Mouse (Mus musculus) spleen, postnatal 14 days (tissue): Measurements from ENCODE around the gene Fermt2.

Experiments used
- DNase-seq, 2 experiments: peaks; one replicate each; pipeline ENCODE4 v3.0.0; 2021 to 2022; ENCODE audit warnings: low spot score in 2 of 2

The Fermt2 gene

GRCm38 (mm10) chr14:45529411-45530363 lies at the start of gene Fermt2:
Gene Fermt2, minus strand, starts transcription at chr14:45530118.
- DNase-seq = no peak

DNA sequence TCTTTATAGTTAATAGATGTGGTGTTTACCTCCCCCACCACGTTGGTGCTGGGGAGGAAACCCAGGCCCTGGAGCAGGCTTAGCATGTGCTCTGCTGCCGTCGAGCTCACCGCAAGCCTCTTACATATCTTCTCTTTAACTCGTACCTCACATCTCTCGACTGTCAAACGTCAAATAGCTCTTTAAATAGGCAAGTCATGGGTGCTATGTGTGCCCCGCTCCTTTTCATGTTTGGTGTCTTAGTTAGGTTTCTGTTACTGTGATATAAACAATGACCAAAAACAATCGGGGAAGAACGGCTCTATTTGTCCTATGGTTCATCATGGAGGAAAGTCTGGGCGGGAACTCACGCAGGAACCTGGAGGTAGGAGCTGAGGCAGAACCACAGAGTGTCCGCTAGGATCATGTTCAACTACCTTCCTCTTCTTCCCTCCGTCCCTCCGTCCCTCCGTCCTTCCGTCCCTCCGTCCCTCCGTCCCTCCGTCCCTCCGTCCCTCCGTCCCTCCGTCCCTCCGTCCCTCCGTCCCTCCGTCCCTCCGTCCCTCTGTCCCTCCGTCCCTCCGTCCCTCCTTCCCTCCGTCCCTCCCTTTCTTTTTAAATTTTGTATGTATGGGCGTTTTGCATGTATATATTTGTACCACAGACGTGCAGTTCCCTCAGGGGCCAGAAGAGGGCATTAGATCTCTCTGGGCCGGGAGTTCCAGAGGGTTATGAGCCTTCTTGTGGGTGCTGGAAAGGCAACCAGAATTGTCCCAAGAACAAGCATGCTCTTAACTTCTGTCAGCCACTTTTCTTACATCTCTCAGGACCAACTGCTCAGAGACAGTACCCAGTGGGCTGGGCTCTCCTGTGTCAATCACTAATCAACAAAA lies 36.4 kb upstream of the Fermt2 start:
- peak; percentile 36 to 56 for DNase-seq

GRCm38 (mm10) chr14:45565216-45566065 lies 35.5 kb upstream of the Fermt2 start:
- no peak for DNase-seq

- no peak for DNase-seq
These were observed 33.7 kb upstream of the Fermt2 start for GRCm38 (mm10) chr14:45563577-45563976.

DNA sequence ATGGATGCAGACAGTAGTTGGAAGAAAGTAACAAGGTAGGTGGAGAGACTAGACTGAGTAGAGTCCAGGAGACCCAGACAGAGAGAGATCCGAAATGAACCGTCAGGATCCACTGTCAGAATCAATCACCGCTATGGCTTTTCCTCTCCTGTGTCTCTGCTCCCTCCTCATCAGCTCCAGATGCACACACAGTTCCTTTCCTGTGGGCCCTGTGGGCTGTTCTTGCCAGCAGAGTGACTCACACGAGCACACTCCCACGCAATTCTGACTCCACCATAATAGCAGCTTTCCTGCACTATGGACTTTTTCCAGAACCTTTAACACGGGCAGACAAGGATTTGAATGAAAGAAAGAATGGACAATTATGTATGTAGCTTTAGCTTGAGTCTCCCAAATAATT lies 31.8 kb upstream of the Fermt2 start:
- DNase-seq = no peak

DNA sequence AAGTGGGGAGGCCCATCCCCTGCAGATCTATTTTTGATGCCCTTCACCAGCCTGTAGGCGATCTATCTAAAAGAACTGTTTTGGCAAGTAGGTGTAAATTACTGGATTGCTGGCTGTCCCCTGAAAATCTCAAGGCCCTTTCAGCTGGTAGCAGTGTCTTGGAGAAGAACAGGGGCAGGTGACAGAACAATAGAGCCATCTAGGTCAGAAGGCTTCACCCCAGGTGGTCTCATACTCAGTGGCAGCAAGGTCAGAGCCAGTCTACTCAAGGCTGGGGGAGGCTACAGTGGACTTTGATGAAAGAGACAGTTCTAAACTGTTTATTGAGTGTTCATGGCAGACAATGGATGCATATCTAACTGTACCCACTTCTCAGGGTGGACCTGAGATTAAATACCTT lies 29.1 kb upstream of the Fermt2 start:
- no peak for DNase-seq

GRCm38 (mm10) chr14:45554336-45554735 lies 24.4 kb upstream of the Fermt2 start:
- no peak for DNase-seq

GRCm38 (mm10) chr14:45553854-45554253 lies 23.9 kb upstream of the Fermt2 start:
- DNase-seq = no peak

DNA sequence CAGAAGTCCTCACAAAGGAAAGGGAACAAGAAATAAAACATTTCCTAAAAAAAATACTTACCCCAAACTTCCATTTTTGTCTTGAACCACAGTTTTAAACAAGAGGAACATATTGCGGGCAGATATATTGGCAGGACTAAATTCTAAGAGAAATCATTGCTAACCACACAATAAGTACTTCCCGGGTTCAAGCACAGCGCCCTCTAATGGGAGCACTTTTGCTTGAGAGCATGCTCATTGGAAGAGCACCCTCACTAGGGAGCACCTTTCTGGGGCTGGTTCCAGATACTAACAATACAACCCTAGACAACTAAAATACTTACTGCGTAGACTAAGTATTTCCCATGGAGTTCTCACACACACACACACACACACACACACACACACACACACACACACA lies 22.5 kb upstream of the Fermt2 start:
- no peak for DNase-seq

GRCm38 (mm10) chr14:45551121-45551768 lies 21.3 kb upstream of the Fermt2 start:
- no peak for DNase-seq

DNA sequence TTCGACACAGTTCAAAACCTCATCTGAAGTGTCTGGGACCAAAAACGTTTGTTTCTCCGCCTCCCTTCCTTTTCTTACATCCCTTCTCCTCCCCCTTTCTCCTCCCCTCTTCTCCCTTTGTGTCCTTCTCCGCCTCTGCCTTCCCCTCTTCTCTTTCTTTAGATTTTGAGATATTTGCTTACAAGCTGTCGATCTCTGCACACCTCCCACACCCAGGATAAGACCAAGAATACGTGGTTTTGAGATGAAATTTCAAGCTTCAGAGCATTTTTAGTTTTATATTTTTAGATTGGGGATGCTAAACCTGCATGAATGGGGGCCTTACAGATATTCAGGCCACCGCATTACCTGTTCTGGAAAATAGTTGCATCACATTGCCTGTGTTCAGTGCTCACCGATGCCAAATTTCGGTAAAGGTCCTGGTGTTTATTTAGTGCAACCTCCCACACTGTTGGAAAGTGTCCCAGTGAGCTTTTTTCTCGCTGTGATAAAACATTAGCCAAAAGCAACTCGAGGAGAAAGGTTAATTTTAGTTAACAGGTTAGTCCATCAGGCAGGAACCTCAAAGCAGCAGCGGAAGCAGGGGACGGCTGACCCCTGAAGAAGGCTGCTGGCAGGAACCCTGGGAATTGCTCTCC lies 20.2 kb upstream of the Fermt2 start:
- no peak for DNase-seq

- no peak for DNase-seq
These were observed 18.2 kb upstream of the Fermt2 start for GRCm38 (mm10) chr14:45548118-45548517.

- no peak for DNase-seq
These were observed 15.0 kb upstream of the Fermt2 start for GRCm38 (mm10) chr14:45544905-45545304.

DNA sequence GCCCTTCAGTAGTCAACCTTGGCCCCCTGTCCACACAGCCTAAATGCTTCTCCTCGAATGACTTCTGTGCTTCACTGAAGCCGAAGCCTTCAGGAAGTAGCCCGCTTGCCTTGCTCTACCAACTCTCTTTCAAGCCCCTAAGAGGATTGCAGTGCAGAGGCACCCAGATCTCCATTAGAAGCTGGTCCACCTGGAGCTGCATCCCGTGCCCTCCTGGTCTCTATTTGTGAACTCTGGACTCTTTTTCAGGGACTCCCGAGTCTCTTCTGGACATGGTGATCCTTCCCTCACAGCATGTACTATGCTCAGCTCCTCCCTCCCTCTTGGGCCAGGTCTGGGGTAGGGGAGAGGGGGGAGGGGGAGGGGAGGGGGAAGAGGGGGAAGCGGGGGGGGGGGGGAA lies 14.1 kb upstream of the Fermt2 start:
- no peak for DNase-seq

GRCm38 (mm10) chr14:45539659-45540468 lies 9.9 kb upstream of the Fermt2 start:
- peak in 1 of 2 experiments; percentile 13 for DNase-seq

- no peak for DNase-seq
These were observed 737 bp upstream of the Fermt2 start for GRCm38 (mm10) chr14:45530364-45531345.

GRCm38 (mm10) chr14:45528861-45529260 lies 1.1 kb downstream of the Fermt2 start:
- no peak for DNase-seq

DNA sequence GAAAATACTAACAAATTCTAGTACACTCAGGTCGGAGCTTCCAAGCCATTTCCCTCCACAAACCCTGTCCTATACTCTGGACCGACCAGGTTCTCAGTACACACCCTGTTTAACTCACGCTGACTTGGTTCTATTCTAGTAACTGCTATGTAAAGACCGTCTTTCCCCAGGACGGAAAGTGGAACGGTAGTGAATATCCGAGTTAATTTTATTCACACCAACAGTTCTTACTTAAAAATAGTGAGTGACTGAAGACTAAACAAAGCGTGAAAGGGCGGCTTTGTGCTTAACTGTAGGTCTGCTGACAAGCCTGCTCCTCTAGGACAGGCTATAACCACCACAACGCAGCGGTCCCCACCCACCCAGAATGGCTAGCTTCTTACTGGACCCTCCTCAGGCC lies 14.1 kb downstream of the Fermt2 start:
- no peak for DNase-seq

DNA sequence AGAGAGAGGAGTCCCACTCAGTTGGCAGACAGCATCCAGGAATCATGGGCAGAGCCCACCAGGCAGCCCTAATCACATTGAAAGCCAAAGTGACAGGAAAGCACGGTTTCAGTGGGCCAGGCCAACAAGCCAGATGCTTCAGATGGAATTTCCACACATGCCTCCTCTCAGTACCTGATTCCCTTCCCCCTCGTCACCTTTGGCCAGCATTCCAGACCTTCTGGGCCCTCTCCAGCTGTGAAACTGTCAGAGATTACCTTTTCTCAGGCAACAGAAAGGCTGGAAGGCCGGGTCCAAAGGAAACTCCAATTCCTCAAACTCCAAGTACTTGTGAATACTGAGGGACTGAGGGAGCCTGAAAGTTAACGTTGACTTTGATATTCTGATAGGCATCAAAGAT lies 19.1 kb downstream of the Fermt2 start:
- no peak for DNase-seq
